In genomic region chrX:164436709-164437108, GRCm38 (mm10) we compare ENCODE assay signal across 18 mouse cellular contexts. TPM values are rescaled to one million over a fixed set of nuclear protein-coding genes. Genes with fewer than 3 reads are reported as not detected.
DNase-seq lines count a peak whose midpoint lies in the region; ATAC-seq lines count a peak whose summit lies in the region.
"Had no signal": no experiment of that assay in that cellular context is flagged by ENCODE, and none has a peak within 500 bp of the region (broad histone marks: within the 10 kb centered on the region; RNA-seq: fewer than 3 reads in every experiment).

TSS of gene Asb11 (plus strand) at chrX:164436994.

- no peak within 1 kb of the TSS for H3K4me2 ChIP-seq in forebrain, embryonic 13.5 days
- H3K4me2 ChIP-seq: embryonic facial prominence, embryonic 15.5 days; limb, embryonic 15.5 days; neural tube, embryonic 15.5 days had no signal

- 81% methylated on average over 8 of the region's 8 CpGs for WGBS in forebrain, embryonic 13.5 days

- H3K27me3 ChIP-seq in forebrain, embryonic 13.5 days, result no peaks in the 10 kb centered on the region
- H3K27me3 ChIP-seq: embryonic facial prominence, embryonic 15.5 days; neural tube, embryonic 15.5 days had no signal

- no peaks in the 10 kb centered on the region for H3K9me3 ChIP-seq in forebrain, embryonic 13.5 days (replicated peaks)
- H3K9me3 ChIP-seq: embryonic facial prominence, embryonic 15.5 days; limb, embryonic 15.5 days; neural tube, embryonic 15.5 days had no signal

- H3K36me3 ChIP-seq in forebrain, embryonic 13.5 days (ENCODE audit: poor library complexity, severe bottlenecking), result peaks cover 11% of the 10 kb centered on the region
- H3K36me3 ChIP-seq: limb, embryonic 15.5 days had no signal

- H3K4me1 ChIP-seq in forebrain, embryonic 13.5 days, result no peaks in the 10 kb centered on the region
- H3K4me1 ChIP-seq: embryonic facial prominence, embryonic 15.5 days; limb, embryonic 15.5 days; neural tube, embryonic 15.5 days had no signal

- ATAC-seq in frontal cortex, adult (ENCODE audit: low TSS enrichment), result peak; percentile 70
- ATAC-seq in hematopoietic stem cell, adult 5-6 weeks (replicated peaks in 1 of 2; ENCODE audit: insufficient read depth in 1 of 2, low FRiP score in 2 of 2, low TSS enrichment in 1 of 2, low read depth in 1 of 2, poor library complexity in 2 of 2, severe bottlenecking in 2 of 2), result peak; percentile 22 to 45; a peak in 2 of 4 replicates
- ATAC-seq in forebrain, embryonic 13.5 days, result no peak
- ATAC-seq: forebrain, embryonic 14.5 days; Patski had no signal

- H3K4me3 ChIP-seq in forebrain, embryonic 13.5 days, result no peak within 1 kb of the TSS
- H3K4me3 ChIP-seq: embryonic facial prominence, embryonic 15.5 days; limb, embryonic 15.5 days; neural tube, embryonic 15.5 days had no signal

- H3K27ac ChIP-seq in forebrain, embryonic 13.5 days, result no peak within 1 kb of the TSS
- H3K27ac ChIP-seq: embryonic facial prominence, embryonic 15.5 days; limb, embryonic 15.5 days; neural tube, embryonic 15.5 days had no signal

- H3K9ac ChIP-seq in forebrain, embryonic 13.5 days, result no peak within 1 kb of the TSS
- H3K9ac ChIP-seq: embryonic facial prominence, embryonic 15.5 days; limb, embryonic 15.5 days; neural tube, embryonic 15.5 days had no signal

- DNase-seq in frontal cortex, adult 2 months (ENCODE audit: extremely low spot score in 1 of 2, low spot score in 1 of 2), result no peak
- peak; percentile 12 for DNase-seq in right cerebral cortex, adult 18-20 months
- DNase-seq in right cerebral cortex, adult 2 months (ENCODE audit: low spot score in 2 of 2), result no peak
- no peak for DNase-seq in retina, embryonic 14.5 days (ENCODE audit: low spot score)
- DNase-seq in urinary bladder, adult 18-20 months (ENCODE audit: low spot score in 2 of 2), result no peak
- DNase-seq: cerebellum, adult 11-12 months; kidney, postnatal 4 days; lung, adult 18-20 months; thymus, adult 2 months had no signal

RNA-seq across cellular contexts. Expression of gene Asb11, which starts in this region (rescaled TPM):
- polyA plus RNA-seq in frontal cortex, adult 2 months (2012; rRNA removed), result 5.0 and 5.6 TPM in 2 replicates
- total RNA-seq in hematopoietic stem cell, adult 5-6 weeks (2017), result not detected in 2 replicates
- polyA plus RNA-seq in forebrain, embryonic 13.5 days (2015; fragmentation: Nextera tagmentation; extraction: Ambion mirVana), result not detected in 2 replicates
- polyA plus RNA-seq: embryonic facial prominence, embryonic 15.5 days; forebrain, embryonic 14.5 days; hindbrain, embryonic 11.5 days; limb, embryonic 15.5 days; neural tube, embryonic 15.5 days; Patski had no signal

Comparison
In these comparisons a context has a peak if more than half of its experiments do, and no peak if none do; other contexts are left out.
1. Peak in ATAC-seq in hematopoietic stem cell, adult 5-6 weeks; RNA of the gene not detected or under 1 TPM.